Mouse (Mus musculus) granulocyte monocyte progenitor cell, adult 5-6 weeks (primary cell): Measurements from ENCODE around the gene Teddm3. TPM values are rescaled to one million over a fixed set of nuclear protein-coding genes. Genes with fewer than 3 reads are reported as not detected.
"Not testable (repeated sequence)": the region's sequence is repeated elsewhere in the genome, so short reads cannot be mapped to it uniquely, and the experiment has no call there.

Experiments used
- ATAC-seq: replicated peaks from 2 replicates; pipeline ENCODE4 v1.8.0; 2016; ENCODE audit warnings: mild to moderate bottlenecking, moderate TSS enrichment, inconsistent platforms; ENCODE audit not compliant: poor library complexity, severe bottlenecking
- total RNA-seq, 2 experiments: library from RNA; stranded (forward) in 1 of 2; stranded (reverse) in 1 of 2; fragments of 200-712, 200-1000 nt in 1 of 2; fragments of >200 nt in 1 of 2; fragmentation: Nextera tagmentation in 1 of 2; gene quantifications; 2 replicates each; pipeline ENCODE4 v1.2.3; 2014 to 2017

The Teddm3 gene
- total RNA-seq, 2 experiments from 2014 or later: not detected

DNA sequence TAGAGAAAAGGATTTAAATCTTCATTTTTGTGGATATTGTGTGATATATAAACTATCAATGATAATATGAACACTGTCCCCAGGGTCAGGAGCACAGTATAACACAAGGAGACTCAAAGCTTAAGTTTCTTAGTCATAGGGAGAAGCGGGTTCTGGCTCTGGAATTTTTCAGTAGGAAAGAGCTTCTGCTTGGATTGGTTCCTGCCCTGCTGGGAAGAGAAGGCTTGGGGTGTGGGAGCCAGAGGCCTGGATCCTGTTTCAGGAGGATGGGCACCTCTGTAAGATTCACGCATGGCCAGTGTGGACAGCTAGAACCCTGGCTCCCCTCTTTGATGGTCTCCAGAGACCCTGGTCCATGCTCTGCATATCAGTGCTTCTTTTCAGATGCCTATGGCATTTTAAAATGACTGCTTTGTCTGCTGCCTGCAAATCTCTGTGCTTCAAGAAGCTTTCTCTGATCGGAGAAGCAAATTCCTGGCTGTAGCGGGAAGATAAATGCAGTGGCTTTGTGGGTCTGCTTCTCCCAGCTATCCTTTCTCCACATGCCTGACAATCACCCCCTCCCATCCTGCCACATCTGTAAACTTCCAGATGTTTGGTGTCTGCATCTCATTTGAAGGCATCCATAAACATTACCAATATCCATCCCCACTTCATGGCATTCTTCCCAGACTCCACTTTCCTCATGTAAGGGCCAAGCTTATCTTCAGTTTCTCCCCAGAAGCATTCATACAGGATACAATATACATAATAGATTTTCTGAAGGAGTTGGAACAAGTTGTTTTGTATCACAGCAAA is 2.0 kb downstream of the Teddm3 start:
- ATAC-seq: no peak

DNA sequence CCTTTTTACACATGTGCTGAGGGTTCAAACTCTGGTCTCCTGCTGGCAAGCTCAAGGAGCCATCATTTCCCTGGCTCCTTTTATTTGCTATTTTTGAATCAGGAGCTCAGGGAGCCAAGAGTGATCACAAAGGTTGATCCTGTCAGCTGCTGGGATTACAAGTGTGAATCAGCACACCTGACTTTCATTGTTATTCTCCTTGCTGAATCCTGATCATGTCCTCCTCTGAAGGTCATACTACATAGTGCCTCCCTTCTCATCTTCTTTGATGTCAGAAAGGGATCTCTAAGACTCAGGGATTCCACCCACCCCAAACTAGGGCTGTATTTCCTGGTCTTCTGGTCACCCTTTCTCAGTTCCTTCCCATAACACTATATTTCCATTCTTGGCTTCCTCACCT is 3.9 kb downstream of the Teddm3 start:
- no peak for ATAC-seq

DNA sequence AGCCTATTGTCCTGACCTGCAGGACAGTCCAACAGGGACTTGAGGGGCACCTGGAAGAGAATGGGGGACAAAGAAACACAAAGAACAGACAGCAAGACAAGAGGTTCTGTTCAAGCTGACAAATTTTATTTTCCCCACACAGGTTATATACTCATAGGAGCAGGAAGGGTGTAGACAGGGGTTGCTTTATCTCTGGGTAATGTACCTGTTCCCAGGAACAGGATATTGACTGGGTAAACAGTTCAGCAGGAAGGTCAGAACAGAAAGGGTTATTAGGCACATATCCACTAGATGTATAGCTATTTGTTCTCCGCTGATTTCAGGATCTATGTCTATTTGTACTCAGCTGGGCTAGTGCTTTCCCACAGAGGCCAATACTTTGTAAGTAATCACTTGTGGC is 5.3 kb downstream of the Teddm3 start:
- ATAC-seq: not testable (repeated sequence)

DNA sequence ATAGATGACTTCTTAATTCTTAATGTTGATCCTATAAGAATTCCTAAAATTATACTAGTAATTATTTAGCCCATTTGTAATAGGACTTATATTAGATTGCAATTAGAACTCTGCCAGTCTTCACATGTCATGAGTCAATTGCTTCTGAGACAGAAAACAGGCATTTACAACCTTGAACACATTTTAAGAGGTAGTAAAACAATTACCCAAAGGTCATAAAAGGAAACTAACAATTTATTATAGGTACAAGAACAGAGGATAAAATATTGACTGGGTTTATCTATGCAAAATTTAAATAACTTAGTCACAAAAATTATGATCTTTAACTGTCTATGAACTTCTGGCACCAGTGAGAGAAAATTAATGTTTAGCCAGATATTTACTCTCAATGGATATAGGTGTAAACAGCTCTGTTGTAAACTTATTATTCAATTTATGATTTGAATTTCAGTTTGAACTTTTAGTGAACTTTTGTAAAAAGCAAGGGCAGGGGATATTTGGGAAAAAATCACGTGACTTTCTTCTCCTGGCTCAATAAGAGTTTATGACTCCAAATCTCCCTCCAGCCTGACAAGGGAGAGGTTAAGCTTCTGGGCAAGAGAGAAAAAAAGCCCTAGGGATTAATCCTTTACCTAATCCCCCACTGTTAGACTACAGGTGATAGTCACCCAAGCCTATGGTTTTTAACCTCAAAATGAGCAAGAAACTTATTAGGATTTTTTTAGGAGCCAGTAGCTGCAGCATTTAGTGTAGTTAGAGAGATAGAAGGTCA is 17.3 kb downstream of the Teddm3 start:
- no peak for ATAC-seq

DNA sequence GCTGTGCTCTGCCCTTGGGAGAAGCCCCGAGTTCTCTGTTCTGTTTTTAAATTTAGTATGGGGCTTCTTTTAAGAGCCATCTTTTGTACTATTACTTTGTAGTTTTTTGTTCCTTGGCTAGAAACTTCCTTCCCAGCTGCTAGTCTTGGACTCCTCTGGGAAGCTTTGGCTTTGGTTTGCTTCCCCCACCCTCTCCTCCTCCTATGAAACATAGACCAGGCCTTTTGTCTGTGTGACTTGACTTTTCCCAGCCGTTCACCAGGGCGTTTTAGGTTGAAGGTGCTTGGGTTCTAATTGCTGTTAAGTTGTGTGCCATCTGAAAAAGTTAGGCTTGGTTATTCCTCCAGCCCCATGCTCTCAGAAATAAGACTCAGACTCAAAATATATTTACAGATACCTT is 26.1 kb downstream of the Teddm3 start:
- not testable (repeated sequence) for ATAC-seq

DNA sequence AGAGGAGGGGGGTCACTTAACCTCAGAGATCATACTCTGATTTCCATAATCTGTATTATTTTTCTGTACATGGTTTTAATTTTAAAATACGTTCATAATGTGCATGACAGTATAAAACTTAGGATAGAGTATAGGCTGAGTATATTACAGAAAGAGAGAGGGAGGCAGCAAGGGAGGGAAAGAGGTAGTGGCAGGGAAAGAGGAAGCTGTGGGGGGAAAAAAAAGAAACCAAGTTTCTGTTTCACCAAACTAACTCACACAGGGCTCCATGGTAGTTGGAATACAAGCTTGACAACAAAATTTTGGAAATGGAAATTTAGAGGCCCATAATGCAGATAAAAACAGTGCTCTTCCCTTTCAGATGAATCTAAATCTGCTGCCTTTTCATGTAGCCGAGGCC is 31.0 kb downstream of the Teddm3 start:
- ATAC-seq: peak; percentile 74

DNA sequence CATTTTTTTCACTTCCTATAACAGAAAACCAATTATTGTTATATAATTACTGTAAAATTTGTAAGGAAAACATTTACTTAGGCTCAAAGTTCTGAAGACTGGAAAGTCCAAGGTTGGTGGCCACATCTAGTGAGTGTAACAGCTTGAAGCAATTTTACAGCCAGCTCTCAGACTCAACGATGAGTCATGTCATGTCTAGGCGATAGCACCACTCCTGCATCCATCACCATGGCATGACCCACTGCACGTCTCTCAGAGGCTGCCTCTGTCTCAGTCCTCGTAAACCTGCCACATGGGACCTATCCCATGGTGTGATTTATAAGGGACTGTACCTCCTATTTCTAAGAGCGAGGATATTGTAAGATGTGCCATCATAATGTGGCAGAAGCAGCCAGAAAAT is 37.7 kb downstream of the Teddm3 start:
- ATAC-seq: no peak

DNA sequence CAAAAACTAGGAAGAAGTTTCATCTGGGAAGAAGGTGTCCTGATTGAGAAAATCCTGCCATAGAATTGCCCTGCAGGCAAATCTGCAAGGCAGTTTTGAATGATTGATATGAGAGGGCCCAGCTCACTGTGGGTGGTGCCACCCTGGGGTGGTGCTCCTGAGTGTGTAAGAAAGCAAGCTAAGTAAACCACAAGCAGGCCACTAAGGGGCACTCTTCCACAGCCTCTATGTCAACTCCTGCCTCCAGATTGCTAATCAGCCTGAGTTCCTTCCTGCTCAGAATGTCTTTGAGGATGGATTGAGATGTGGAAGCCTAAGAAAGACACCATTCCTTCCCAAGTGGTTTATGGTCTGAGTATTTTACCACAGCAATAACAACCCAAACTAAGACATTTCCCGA is 44.3 kb downstream of the Teddm3 start:
- ATAC-seq: no peak

Other genes with a start within 250 kb of the Teddm3 start
- not detected in 2 replicates for gene Ephb3, start 50.8 kb upstream of the Teddm3 start, total RNA-seq (2014; fragmentation: Nextera tagmentation)
- not detected in 2 replicates for gene Ephb3, start 50.8 kb upstream of the Teddm3 start, total RNA-seq (2017)